Mouse (Mus musculus) erythroid progenitor cell, adult 5-6 weeks (primary cell): ENCODE results near the gene Gm11020. TPM values are rescaled to one million over a fixed set of nuclear protein-coding genes. Genes with fewer than 3 reads are reported as not detected.
"Not testable (repeated sequence)": the region's sequence is repeated elsewhere in the genome, so short reads cannot be mapped to it uniquely, and the experiment has no call there.

ENCODE experiments used
- ATAC-seq: replicated peaks from 2 replicates; pipeline ENCODE4 v1.8.0; 2016; ENCODE audit warnings: moderate number of reproducible peaks, mild to moderate bottlenecking, moderate TSS enrichment, inconsistent platforms; ENCODE audit not compliant: poor library complexity, low FRiP score, severe bottlenecking
- total RNA-seq, 2 experiments: library from RNA; stranded (forward) in 1 of 2; stranded (reverse) in 1 of 2; fragments of 150-400 nt in 1 of 2; fragments of 186-747, 209-891 nt in 1 of 2; gene quantifications; 2 replicates each; pipeline versions ENCODE4 v1.2.3 to v1.2.4; 2015 to 2017; ENCODE audit warnings: low replicate concordance in 2 of 2

Gm11020 gene
- total RNA-seq (2015; ENCODE audit: low replicate concordance) (not detected in 2 replicates), total RNA-seq (2017; ENCODE audit: low replicate concordance) (not detected in 2 replicates)

- not testable (repeated sequence) for ATAC-seq
Observed at GRCm38 (mm10) chr8:104321267-104321666, at the start of gene Gm11020. Gene Gm11020, plus strand, starts transcription at chr8:104321567.

- 0 out of 2 replicates have a peak, but pooled peaks have one; percentile 14 for ATAC-seq
Observed at GRCm38 (mm10) chr8:104293081-104293480, 28.3 kb upstream of the Gm11020 start, which contains the start of gene Cmtm2a. Gene Cmtm2a, minus strand, starts transcription at chr8:104293181.

GRCm38 (mm10) chr8:104294396-104294795, 27.0 kb upstream of the Gm11020 start:
- ATAC-seq, result no peak

- ATAC-seq, result not testable (repeated sequence)
Observed at GRCm38 (mm10) chr8:104301577-104301976, 19.8 kb upstream of the Gm11020 start.

- ATAC-seq, result not testable (repeated sequence)
Observed at GRCm38 (mm10) chr8:104302536-104302935, 18.8 kb upstream of the Gm11020 start.

- ATAC-seq, result no peak
Observed at GRCm38 (mm10) chr8:104304962-104305361, 16.4 kb upstream of the Gm11020 start.

GRCm38 (mm10) chr8:104308341-104308740, 13.0 kb upstream of the Gm11020 start:
- ATAC-seq, result not testable (repeated sequence)

GRCm38 (mm10) chr8:104309441-104310155, 11.8 kb upstream of the Gm11020 start, which contains the start of the genes Gm45711 and Cmtm1:
Gene Gm45711, minus strand, starts transcription at chr8:104310081.
Gene Cmtm1, minus strand, starts transcription at chr8:104310145.
- not testable (repeated sequence) for ATAC-seq

GRCm38 (mm10) chr8:104312023-104312422, 9.3 kb upstream of the Gm11020 start:
- ATAC-seq, result not testable (repeated sequence)

GRCm38 (mm10) chr8:104313311-104313710, 8.1 kb upstream of the Gm11020 start:
- ATAC-seq, result no peak

- ATAC-seq, result not testable (repeated sequence)
Observed at GRCm38 (mm10) chr8:104321930-104322329, 563 bp downstream of the Gm11020 start, which contains the start of gene Cmtm2b. Gene Cmtm2b, plus strand, starts transcription at chr8:104322230.

- no peak for ATAC-seq
Observed at GRCm38 (mm10) chr8:104332665-104333631, 11.6 kb downstream of the Gm11020 start.

- ATAC-seq, result no peak
Observed at GRCm38 (mm10) chr8:104333786-104334185, 12.4 kb downstream of the Gm11020 start.

GRCm38 (mm10) chr8:104334196-104334595, 12.8 kb downstream of the Gm11020 start:
- ATAC-seq, result no peak

GRCm38 (mm10) chr8:104336806-104337205, 15.4 kb downstream of the Gm11020 start:
- ATAC-seq, result no peak

GRCm38 (mm10) chr8:104337890-104338289, 16.5 kb downstream of the Gm11020 start:
- ATAC-seq, result no peak

- ATAC-seq, result no peak
Observed at GRCm38 (mm10) chr8:104339229-104339982, 18.0 kb downstream of the Gm11020 start, which contains the start of gene Cmtm3. Gene Cmtm3, plus strand, starts transcription at chr8:104339410.

GRCm38 (mm10) chr8:104339983-104340232, 18.5 kb downstream of the Gm11020 start:
- no peak for ATAC-seq

- ATAC-seq, result no peak
Observed at GRCm38 (mm10) chr8:104340233-104341105, 19.1 kb downstream of the Gm11020 start.
